Mouse (Mus musculus): ENCODE results near the gene Gzmk.
"Not testable (repeated sequence)": the region's sequence is repeated elsewhere in the genome, so short reads cannot be mapped to it uniquely, and the experiment has no call there.

Gzmk gene

GRCm38 (mm10) chr13:113225811-113226210 is at the start of gene Gzmk:
TSS of gene Gzmk (minus strand) at chr13:113225908.
- no peak for DNase-seq (ENCODE audit: extremely low read depth, insufficient read length, low spot score)

GRCm38 (mm10) chr13:113271189-113271588 is 45.5 kb upstream of the Gzmk start:
- DNase-seq (ENCODE audit: extremely low read depth, insufficient read length, low spot score) = no peak

DNA sequence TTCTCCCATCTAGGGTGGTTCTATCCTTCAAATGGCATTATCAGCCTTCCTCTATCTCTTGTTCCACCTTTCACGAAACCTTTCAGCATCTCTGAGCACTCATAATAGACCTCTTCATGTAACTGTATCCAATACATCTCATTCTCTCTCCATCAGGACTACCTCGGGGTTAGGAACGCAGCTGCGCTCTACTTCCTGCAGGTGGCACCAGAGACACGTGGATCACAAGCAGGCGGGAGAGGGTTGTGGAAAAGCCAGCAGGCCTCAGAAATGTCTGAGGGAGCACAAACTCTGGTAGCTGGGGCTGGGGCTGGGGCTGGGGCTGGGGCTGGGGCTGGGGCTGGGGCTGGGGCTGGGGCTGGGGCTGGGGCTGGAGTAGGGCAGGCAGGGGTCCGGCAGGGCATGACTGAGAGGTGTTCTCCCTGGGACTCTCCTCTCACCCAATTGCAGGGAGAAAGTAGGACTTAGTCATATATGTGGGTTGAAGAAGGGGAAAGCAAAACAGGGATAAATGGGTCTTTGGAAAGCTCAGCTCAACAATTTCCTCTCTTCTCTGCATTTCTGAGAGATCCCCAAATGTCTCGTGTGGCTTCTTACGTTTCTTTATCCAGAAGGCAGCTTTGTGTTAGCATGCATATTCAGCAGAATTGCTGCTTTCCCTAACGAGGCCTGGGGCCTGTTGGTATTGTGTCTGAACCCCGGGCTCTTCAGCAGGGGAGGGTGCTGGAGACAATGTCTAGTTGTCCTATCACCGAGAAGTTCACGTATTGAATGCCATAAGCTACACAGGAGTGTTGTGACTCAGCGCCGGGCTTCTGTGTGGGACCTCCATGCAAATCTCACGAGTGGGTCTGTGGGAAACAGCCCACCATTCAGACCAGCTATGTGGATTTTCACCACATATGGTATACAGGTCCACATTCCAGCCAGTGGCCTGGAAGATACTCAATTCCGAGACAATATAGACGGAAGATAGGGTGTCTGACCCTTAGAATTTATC is 44.4 kb upstream of the Gzmk start:
- DNase-seq (ENCODE audit: extremely low read depth, insufficient read length, low spot score) = peak; percentile 30

- no peak for DNase-seq (ENCODE audit: extremely low read depth, insufficient read length, low spot score)
Measured at GRCm38 (mm10) chr13:113267204-113267603, 41.5 kb upstream of the Gzmk start.

- DNase-seq (ENCODE audit: extremely low read depth, insufficient read length, low spot score) = peak; percentile 22
Measured at GRCm38 (mm10) chr13:113266495-113266951, 40.8 kb upstream of the Gzmk start.

GRCm38 (mm10) chr13:113265257-113265656 is 39.5 kb upstream of the Gzmk start:
- no peak for DNase-seq (ENCODE audit: extremely low read depth, insufficient read length, low spot score)

DNA sequence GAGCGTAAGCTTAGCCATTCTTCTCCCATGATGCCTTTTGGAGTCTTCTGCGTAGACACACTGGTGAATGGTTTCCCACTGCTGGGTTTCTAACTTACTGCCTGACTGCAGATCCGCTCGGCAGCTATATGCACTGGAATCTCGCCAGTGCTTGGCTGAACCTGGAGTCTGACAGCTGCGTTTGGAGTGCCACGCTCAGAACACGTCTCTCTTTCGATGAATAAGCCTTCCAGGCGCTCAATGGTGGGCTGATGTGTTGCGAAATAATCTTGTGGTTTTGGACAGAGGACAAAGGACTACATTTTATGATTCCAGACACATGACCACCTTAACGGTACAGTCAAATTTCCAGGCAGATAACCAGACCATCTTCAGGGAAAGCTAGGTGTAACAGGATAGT is 37.1 kb upstream of the Gzmk start:
- peak; percentile 31 for DNase-seq (ENCODE audit: extremely low read depth, insufficient read length, low spot score)

- DNase-seq (ENCODE audit: extremely low read depth, insufficient read length, low spot score) = no peak
Measured at GRCm38 (mm10) chr13:113259237-113259636, 33.5 kb upstream of the Gzmk start.

DNA sequence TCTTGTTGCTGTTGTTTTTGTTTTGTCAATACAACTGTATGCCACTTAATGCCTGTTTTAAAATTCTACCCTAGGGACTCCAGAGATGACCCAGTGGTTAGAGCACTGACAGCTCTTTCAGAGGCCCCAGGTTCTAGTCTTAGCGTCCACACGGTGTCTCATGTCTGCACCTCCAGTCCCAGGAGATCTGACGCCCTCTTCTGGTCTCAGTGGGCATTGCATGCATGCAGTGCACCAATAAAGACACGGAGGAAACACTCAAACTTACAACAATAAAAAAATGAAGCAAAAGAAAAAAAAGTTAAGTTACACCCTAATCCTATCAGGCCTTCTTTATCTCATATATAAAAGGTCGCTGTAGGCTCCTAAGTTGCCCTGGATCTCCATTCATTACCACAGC is 31.5 kb upstream of the Gzmk start:
- DNase-seq (ENCODE audit: extremely low read depth, insufficient read length, low spot score) = no peak

GRCm38 (mm10) chr13:113256766-113257165 is 31.1 kb upstream of the Gzmk start:
- no peak for DNase-seq (ENCODE audit: extremely low read depth, insufficient read length, low spot score)

- not testable (repeated sequence) for DNase-seq (ENCODE audit: extremely low read depth, insufficient read length, low spot score)
Measured at GRCm38 (mm10) chr13:113252580-113252979, 26.9 kb upstream of the Gzmk start.

- no peak for DNase-seq (ENCODE audit: extremely low read depth, insufficient read length, low spot score)
Measured at GRCm38 (mm10) chr13:113245025-113245424, 19.3 kb upstream of the Gzmk start.

GRCm38 (mm10) chr13:113242129-113242528 is 16.4 kb upstream of the Gzmk start:
- no peak for DNase-seq (ENCODE audit: extremely low read depth, insufficient read length, low spot score)

DNA sequence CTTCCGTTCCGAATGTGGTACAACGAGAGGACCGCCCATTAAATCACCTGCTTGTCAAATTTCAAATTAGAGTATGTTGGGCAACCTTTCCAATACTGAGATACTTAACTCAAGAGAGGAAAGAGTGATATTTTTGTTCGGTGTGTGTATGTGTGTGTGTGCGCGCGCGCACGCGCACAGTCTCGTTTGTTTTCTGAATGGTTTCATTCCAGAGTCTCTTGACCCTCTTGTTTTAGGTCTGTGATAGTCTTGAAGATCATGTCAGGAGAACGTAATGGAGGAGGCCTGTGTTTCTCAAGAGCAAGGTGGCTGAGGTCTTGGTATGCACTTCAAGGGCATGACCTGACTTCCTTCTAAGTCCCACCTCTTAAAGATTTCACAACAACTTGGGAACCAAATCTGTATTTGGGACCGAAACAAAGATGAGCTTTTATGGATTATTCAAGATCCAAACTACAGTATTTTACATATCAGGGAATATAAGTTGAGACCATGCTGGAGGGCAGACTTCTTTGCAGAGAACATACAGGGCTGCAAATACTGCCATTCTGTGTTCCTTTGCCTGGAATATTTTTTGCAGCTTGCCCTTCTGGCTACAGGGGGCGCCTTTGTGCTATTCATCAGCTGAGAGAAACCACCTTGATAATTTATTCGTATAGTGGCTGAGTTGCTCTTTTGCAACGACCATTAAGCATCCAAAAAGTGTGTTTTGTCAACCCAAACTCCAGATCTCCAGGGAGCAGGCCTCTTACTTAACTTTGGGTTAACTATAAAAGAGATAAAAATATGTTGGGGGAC is 2.2 kb upstream of the Gzmk start:
- no peak for DNase-seq (ENCODE audit: extremely low read depth, insufficient read length, low spot score)

- DNase-seq (ENCODE audit: extremely low read depth, insufficient read length, low spot score) = no peak
Measured at GRCm38 (mm10) chr13:113227076-113227475, 1.4 kb upstream of the Gzmk start.

- DNase-seq (ENCODE audit: extremely low read depth, insufficient read length, low spot score) = no peak
Measured at GRCm38 (mm10) chr13:113224105-113224504, 1.6 kb downstream of the Gzmk start.

- no peak for DNase-seq (ENCODE audit: extremely low read depth, insufficient read length, low spot score)
Measured at GRCm38 (mm10) chr13:113221851-113222250, 3.9 kb downstream of the Gzmk start.

DNA sequence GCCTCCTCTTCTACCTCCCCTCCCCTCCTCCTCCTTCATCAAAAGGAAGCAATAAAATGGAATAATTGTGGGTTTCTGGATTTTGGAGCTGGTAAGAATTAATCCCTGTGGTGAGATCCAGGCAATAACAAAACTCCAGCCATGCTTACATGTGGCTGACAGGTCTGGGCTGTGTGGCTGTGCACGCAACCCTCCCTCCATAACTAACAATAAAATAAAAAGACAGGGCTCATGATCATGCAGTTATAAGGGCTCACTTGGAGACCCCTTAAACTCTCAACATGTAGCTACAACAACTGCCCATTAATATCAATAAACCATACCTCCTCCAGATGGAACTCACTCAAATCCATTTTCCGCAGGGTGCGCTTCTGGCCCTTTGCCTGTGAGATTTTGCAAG is 11.8 kb downstream of the Gzmk start:
- no peak for DNase-seq (ENCODE audit: extremely low read depth, insufficient read length, low spot score)

- no peak for DNase-seq (ENCODE audit: extremely low read depth, insufficient read length, low spot score)
Measured at GRCm38 (mm10) chr13:113212401-113212800, 13.3 kb downstream of the Gzmk start.

GRCm38 (mm10) chr13:113211345-113211744 is 14.4 kb downstream of the Gzmk start:
- no peak for DNase-seq (ENCODE audit: extremely low read depth, insufficient read length, low spot score)

DNA sequence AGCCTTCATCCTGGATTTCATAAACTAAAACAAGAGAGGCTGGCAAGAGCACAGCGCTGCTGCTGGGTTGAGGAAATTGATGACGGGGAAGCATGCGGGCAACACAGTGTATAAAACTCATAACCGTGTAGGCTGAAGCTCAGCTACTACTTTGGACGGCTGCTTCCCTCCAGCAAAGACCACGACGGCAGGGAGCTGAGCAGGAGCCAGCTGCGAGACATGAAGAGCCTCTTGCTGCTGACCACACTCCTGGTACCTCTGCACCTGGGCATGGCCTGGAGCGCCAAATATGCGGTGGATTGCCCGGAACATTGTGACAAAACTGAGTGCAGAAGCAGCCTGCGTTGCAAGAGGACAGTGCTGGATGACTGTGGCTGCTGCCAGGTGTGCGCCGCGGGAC is 16.1 kb downstream of the Gzmk start, which contains the start of gene Esm1:
Esm1 (plus strand) TSS at position 36 of the 400 bp plus-strand sequence.
- no peak for DNase-seq (ENCODE audit: extremely low read depth, insufficient read length, low spot score)
